22 mouse cellular contexts compared by ENCODE assay signal in genomic region chrX:99012486-99012885, GRCm38 (mm10). TPM values are rescaled to one million over a fixed set of nuclear protein-coding genes. Genes with fewer than 3 reads are reported as not detected.
DNase-seq lines count a peak whose midpoint lies in the region; ATAC-seq lines count a peak whose summit lies in the region.
"Had no signal": no experiment of that assay in that cellular context is flagged by ENCODE, and none has a peak within 500 bp of the region (broad histone marks: within the 10 kb centered on the region; RNA-seq: fewer than 3 reads in every experiment).

No protein-coding gene starts in this region.

- H3K4me2 ChIP-seq in heart, embryonic 11.5 days: no peak overlapping the region
- H3K4me2 ChIP-seq in heart, embryonic 16.5 days (ENCODE audit: low read depth, low read length): no peak overlapping the region
- H3K4me2 ChIP-seq in kidney, embryonic 16.5 days (replicated peaks; ENCODE audit: low read depth, low read length): no peak overlapping the region
- H3K4me2 ChIP-seq in hindbrain, embryonic 13.5 days: no peak overlapping the region
- H3K4me2 ChIP-seq: embryonic facial prominence, embryonic 12.5 days; forebrain, embryonic 13.5 days had no signal

- H3K4me1 ChIP-seq in heart, embryonic 10.5 days: peaks cover 12% of the 10 kb centered on the region
- 0 out of 2 replicates have a peak, but pooled peaks cover 2% of the 10 kb centered on the region for H3K4me1 ChIP-seq in heart, embryonic 11.5 days (ENCODE audit: control insufficient read depth, insufficient read depth, low read length)
- H3K4me1 ChIP-seq in heart, embryonic 16.5 days (ENCODE audit: control insufficient read depth, insufficient read depth, low read length): peaks cover 5% of the 10 kb centered on the region; the same call in 1 of the 2 replicates
- H3K4me1 ChIP-seq in kidney, embryonic 16.5 days (ENCODE audit: insufficient read depth, low read length): no peaks in the 10 kb centered on the region
- no peaks in the 10 kb centered on the region for H3K4me1 ChIP-seq in hindbrain, embryonic 13.5 days (replicated peaks)
- H3K4me1 ChIP-seq: embryonic facial prominence, embryonic 12.5 days; forebrain, embryonic 13.5 days had no signal

- H3K9ac ChIP-seq in heart, embryonic 11.5 days (ENCODE audit: low read depth, low read length): no peak overlapping the region
- H3K9ac ChIP-seq in heart, embryonic 16.5 days (ENCODE audit: low read length): no peak overlapping the region
- H3K9ac ChIP-seq in kidney, embryonic 16.5 days (replicated peaks; ENCODE audit: low read length): no peak overlapping the region
- H3K9ac ChIP-seq in hindbrain, embryonic 13.5 days: no peak overlapping the region
- H3K9ac ChIP-seq: embryonic facial prominence, embryonic 12.5 days; forebrain, embryonic 13.5 days; forebrain, postnatal 0 days had no signal

- H3K27me3 ChIP-seq in heart, embryonic 10.5 days (ENCODE audit: insufficient read depth, poor library complexity, severe bottlenecking): peaks cover 15% of the 10 kb centered on the region; the same call in 1 of the 2 replicates
- no peaks in the 10 kb centered on the region; the same call in 1 of the 2 replicates for H3K27me3 ChIP-seq in heart, embryonic 11.5 days (ENCODE audit: control insufficient read depth, insufficient read depth, low read length)
- H3K27me3 ChIP-seq in heart, embryonic 16.5 days (ENCODE audit: control insufficient read depth, insufficient read depth, low read length): no peaks in the 10 kb centered on the region; the same call in 1 of the 2 replicates
- peaks cover 35% of the 10 kb centered on the region; the same call in 1 of the 2 replicates for H3K27me3 ChIP-seq in kidney, embryonic 16.5 days (ENCODE audit: insufficient read depth, low read length)
- H3K27me3 ChIP-seq in hindbrain, embryonic 13.5 days: peaks cover 11% of the 10 kb centered on the region; the same call in 1 of the 2 replicates

- whole genome bisulfite sequencing in heart, embryonic 10.5 days: 56% methylated on average over 3 of the region's 3 CpGs
- 50% methylated on average over 3 of the region's 3 CpGs for WGBS in heart, embryonic 11.5 days (ENCODE audit: insufficient replicate concordance)
- WGBS in heart, embryonic 16.5 days: 41% methylated on average over 1 of the region's 3 CpGs
- WGBS in kidney, embryonic 16.5 days: 84% methylated on average over 3 of the region's 3 CpGs
- WGBS in hindbrain, embryonic 13.5 days: 83% methylated on average over 3 of the region's 3 CpGs

- ATAC-seq in heart, embryonic 11.5 days (replicated peaks; ENCODE audit: insufficient number of reproducible peaks, low FRiP score, low TSS enrichment): no peak
- peak; percentile 55 for ATAC-seq in heart, embryonic 16.5 days (replicated peaks; ENCODE audit: extremely low read depth, insufficient read depth, low FRiP score)
- peak; percentile 71; the same call in 1 of the 2 replicates for ATAC-seq in kidney, embryonic 16.5 days (ENCODE audit: low FRiP score, low TSS enrichment)
- ATAC-seq in hindbrain, embryonic 13.5 days (ENCODE audit: low FRiP score): no peak
- ATAC-seq: activated CD4-positive, CD25-positive, alpha-beta regulatory T cell, adult 4 months; forebrain, embryonic 13.5 days; forebrain, postnatal 0 days; hindbrain, embryonic 16.5 days; inflammation-experienced regulatory T-cells, adult 6 months; intestine, postnatal 0 days; Patski had no signal

- H3K27ac ChIP-seq in heart, embryonic 10.5 days: peak overlapping the region; percentile 42; the same call in 1 of the 2 replicates
- no peak overlapping the region for H3K27ac ChIP-seq in heart, embryonic 11.5 days (ENCODE audit: low read depth, low read length)
- H3K27ac ChIP-seq in heart, embryonic 16.5 days (ENCODE audit: low read length): no peak overlapping the region
- H3K27ac ChIP-seq in kidney, embryonic 16.5 days (ENCODE audit: low read length): no peak overlapping the region
- no peak overlapping the region for H3K27ac ChIP-seq in hindbrain, embryonic 13.5 days
- H3K27ac ChIP-seq: embryonic facial prominence, embryonic 12.5 days; forebrain, embryonic 13.5 days had no signal

- no peaks in the 10 kb centered on the region for H3K36me3 ChIP-seq in heart, embryonic 10.5 days
- no peaks in the 10 kb centered on the region for H3K36me3 ChIP-seq in heart, embryonic 11.5 days (ENCODE audit: control insufficient read depth, insufficient read depth, low read length)
- no peaks in the 10 kb centered on the region for H3K36me3 ChIP-seq in heart, embryonic 16.5 days (ENCODE audit: control insufficient read depth, insufficient read depth)
- H3K36me3 ChIP-seq in kidney, embryonic 16.5 days (ENCODE audit: insufficient read depth, low read length): no peaks in the 10 kb centered on the region
- no peaks in the 10 kb centered on the region for H3K36me3 ChIP-seq in hindbrain, embryonic 13.5 days
- H3K36me3 ChIP-seq: embryonic facial prominence, embryonic 12.5 days had no signal

- no peak overlapping the region for H3K4me3 ChIP-seq in heart, embryonic 10.5 days
- no peak overlapping the region for H3K4me3 ChIP-seq in heart, embryonic 11.5 days (ENCODE audit: low read depth, low read length)
- H3K4me3 ChIP-seq in heart, embryonic 16.5 days (ENCODE audit: low read length): no peak overlapping the region
- no peak overlapping the region for H3K4me3 ChIP-seq in kidney, embryonic 16.5 days (ENCODE audit: low read length)
- H3K4me3 ChIP-seq in hindbrain, embryonic 13.5 days: no peak overlapping the region
- H3K4me3 ChIP-seq: embryonic facial prominence, embryonic 12.5 days; forebrain, embryonic 13.5 days had no signal

- no peaks in the 10 kb centered on the region for H3K9me3 ChIP-seq in heart, embryonic 10.5 days
- H3K9me3 ChIP-seq in heart, embryonic 11.5 days (replicated peaks; ENCODE audit: control insufficient read depth, low read length): no peaks in the 10 kb centered on the region
- H3K9me3 ChIP-seq in heart, embryonic 16.5 days (replicated peaks; ENCODE audit: control insufficient read depth, low read length): no peaks in the 10 kb centered on the region
- no peaks in the 10 kb centered on the region for H3K9me3 ChIP-seq in kidney, embryonic 16.5 days (ENCODE audit: low read length)
- H3K9me3 ChIP-seq in hindbrain, embryonic 13.5 days: no peaks in the 10 kb centered on the region
- H3K9me3 ChIP-seq: embryonic facial prominence, embryonic 12.5 days; forebrain, embryonic 13.5 days had no signal

- DNase-seq in heart, embryonic 10.5 days (ENCODE audit: low spot score): no peak
- no peak for DNase-seq in heart, adult 8-10 months (ENCODE audit: low spot score)
- no peak for DNase-seq in kidney, postnatal 14 days
- DNase-seq in Muller cell, postnatal 12 days (ENCODE audit: inconsistent ontology term): peak; percentile 85
- DNase-seq: adrenal gland, postnatal 14 days; cerebellum, adult 11-12 months; cerebellum, adult 9-10 months; cerebellum, postnatal 25 days; forebrain, postnatal 0 days; gastrocnemius, postnatal 14 days had no signal

RNA-seq across cellular contexts. Expression of gene Stard8, which starts 9.4 kb away (rescaled TPM):
- 19.7 and 23.1 TPM in 2 replicates for polyA plus RNA-seq in heart, embryonic 10.5 days (2016; fragmentation: Nextera tagmentation; extraction: Ambion mirVana)
- 7.9 and 11.8 TPM in 2 replicates for polyA plus RNA-seq in heart, embryonic 11.5 days (2014; fragmentation: Nextera tagmentation; extraction: Ambion mirVana)
- 16.0 and 16.1 TPM in 2 replicates for polyA plus RNA-seq in heart, embryonic 16.5 days (2015; fragmentation: Nextera tagmentation; extraction: Ambion mirVana)
- total RNA-seq in heart, adult 8-10 months (2022): 10 to 100 TPM; 26.1 to 28.2 (median 26.4) TPM
- 19.0 and 20.3 TPM in 2 replicates for polyA plus RNA-seq in kidney, embryonic 16.5 days (2015; fragmentation: Nextera tagmentation; extraction: Ambion mirVana)
- polyA plus RNA-seq in hindbrain, embryonic 13.5 days (2015; fragmentation: Nextera tagmentation; extraction: Ambion mirVana): 5.6 and 6.0 TPM in 2 replicates
- polyA plus RNA-seq: C2C12 had no signal

Comparison
In these comparisons a context has a peak if more than half of its experiments do, and no peak if none do; other contexts are left out.
1. ATAC-seq: peak in heart, embryonic 16.5 days (single experiment) and kidney, embryonic 16.5 days (single experiment); none in heart, embryonic 11.5 days (single experiment) and hindbrain, embryonic 13.5 days (single experiment).